Mouse (Mus musculus) liver, embryonic 16.5 days (tissue): Measurements from ENCODE around the gene Ints7. TPM values are rescaled to one million over a fixed set of nuclear protein-coding genes. Genes with fewer than 3 reads are reported as not detected.

ENCODE experiments used
- polyA plus RNA-seq: library from polyadenylated mRNA; unstranded; fragments of >200 nt; fragmentation: Nextera tagmentation; extraction: Ambion mirVana; gene quantifications from 2 replicates; pipeline ENCODE4 v1.2.1, GENCODE M21; 2015

The Ints7 gene
- polyA plus RNA-seq, 1 experiment from 2014 or later = 17.3 TPM

Other genes with a start within 250 kb of the Ints7 start
- gene Tmem206, start 249.7 kb upstream of the Ints7 start, polyA plus RNA-seq = 5.9 and 6.1 TPM in 2 replicates
- 9.8 and 11.3 TPM in 2 replicates for gene Ppp2r5a, start 172.4 kb upstream of the Ints7 start, polyA plus RNA-seq
- gene Dtl, start 92 bp upstream of the Ints7 start, polyA plus RNA-seq = 25.5 and 28.5 TPM in 2 replicates
- gene Lpgat1, start 142.2 kb downstream of the Ints7 start, polyA plus RNA-seq = 4.5 and 5.3 TPM in 2 replicates
- 27.2 and 29.4 TPM in 2 replicates for gene Nek2, start 245.8 kb downstream of the Ints7 start, polyA plus RNA-seq